Mouse (Mus musculus): ENCODE data around the gene Trim10. TPM values are rescaled to one million over a fixed set of nuclear protein-coding genes. Genes with fewer than 3 reads are reported as not detected.

Trim10 gene
- polyA plus RNA-seq, 1 experiment from 2014 or later = 8.4 TPM

DNA sequence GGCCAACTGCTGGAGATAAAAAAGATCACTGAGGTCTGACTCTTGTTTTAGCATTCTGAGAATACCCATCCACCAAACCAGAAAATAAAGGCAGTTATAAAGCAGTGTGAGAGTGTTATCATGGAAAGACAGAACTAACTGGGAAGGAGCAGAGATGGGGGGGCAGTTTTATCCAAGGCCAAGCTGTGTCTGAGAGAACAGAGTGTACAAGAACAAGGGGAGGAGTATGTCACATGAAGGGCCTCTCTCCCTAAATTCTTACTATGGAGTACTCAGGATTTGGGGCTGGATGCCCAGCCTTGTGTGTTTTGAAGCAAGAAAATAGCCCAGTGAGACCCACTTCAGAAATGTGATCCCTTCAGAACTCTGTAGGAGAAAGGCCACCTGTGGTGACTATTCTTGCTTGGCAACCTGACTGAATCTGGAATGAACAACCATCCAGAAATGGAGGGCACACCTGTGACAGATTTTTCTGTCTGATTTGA is 28.4 kb upstream of the Trim10 start:
- H3K27me3 ChIP-seq = no peaks in the 10 kb centered on the region
- H3K4me2 ChIP-seq (replicated peaks) = no peak overlapping the region
- no peak overlapping the region for H3K9ac ChIP-seq
- H3K27ac ChIP-seq = no peak overlapping the region
- H3K4me3 ChIP-seq = no peak overlapping the region
- no peaks in the 10 kb centered on the region for H3K9me3 ChIP-seq (replicated peaks)
- peaks cover 16% of the 10 kb centered on the region for H3K4me1 ChIP-seq
- no peak for ATAC-seq (ENCODE audit: low FRiP score)
- H3K36me3 ChIP-seq = no peaks in the 10 kb centered on the region

DNA sequence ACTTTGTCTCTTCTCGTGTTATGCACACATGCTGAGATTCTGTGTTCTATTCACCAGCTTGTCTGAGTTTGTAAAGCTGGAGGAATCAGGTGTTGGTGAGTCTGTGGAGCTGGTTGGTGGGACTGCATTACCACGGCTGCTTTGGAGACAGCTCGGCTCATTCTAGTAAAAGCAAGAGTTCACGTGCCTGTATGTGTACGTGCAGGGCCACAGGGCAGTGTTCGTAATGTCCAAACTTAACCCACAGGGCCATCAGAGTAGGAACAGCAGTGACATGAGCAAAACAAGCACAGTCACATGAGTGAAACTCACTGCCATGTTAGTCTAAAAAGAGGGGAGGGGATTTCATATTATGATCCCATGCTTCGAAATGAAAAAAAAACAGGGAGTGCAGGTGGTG is 25.7 kb upstream of the Trim10 start:
- Histone ChIP-seq H3K4me3 (no peak overlapping the region), H3K4me1 (0 out of 2 replicates have a peak, but pooled peaks cover 2% of the 10 kb centered on the region), H3K27ac (no peak overlapping the region), H3K27me3 (no peaks in the 10 kb centered on the region), H3K36me3 (no peaks in the 10 kb centered on the region), H3K9ac (no peak overlapping the region), H3K4me2 (replicated peaks) (no peak overlapping the region), H3K9me3 (replicated peaks) (no peaks in the 10 kb centered on the region)
- no peak for ATAC-seq (ENCODE audit: low FRiP score)
- WGBS = 80% methylated on average over 7 of the region's 7 CpGs

DNA sequence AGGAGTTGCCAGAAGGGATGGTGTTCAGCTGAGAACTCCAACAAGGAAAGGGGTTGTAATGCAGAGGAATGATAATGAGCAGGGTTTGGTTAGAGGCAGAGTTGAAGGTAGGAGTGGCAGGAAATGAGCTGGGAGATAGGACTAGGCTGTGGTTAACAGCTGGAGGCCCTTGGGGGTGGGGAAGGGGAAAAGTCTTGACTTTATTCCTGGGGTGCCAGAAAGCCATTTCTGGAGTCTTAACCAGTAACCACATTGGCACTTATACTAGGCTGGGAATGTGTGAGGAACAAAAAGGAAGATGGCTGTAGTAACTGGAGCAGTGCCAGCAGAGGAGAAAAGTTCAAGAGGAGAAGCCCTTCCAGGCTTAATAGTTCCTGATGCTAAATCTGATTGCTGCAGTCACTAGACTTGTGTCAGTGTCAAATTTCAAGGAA is 25.1 kb upstream of the Trim10 start:
- Histone ChIP-seq H3K4me3 (no peak overlapping the region), H3K4me2 (replicated peaks) (no peak overlapping the region), H3K9me3 (replicated peaks) (no peaks in the 10 kb centered on the region), H3K9ac (no peak overlapping the region), H3K27me3 (no peaks in the 10 kb centered on the region), H3K4me1 (0 out of 2 replicates have a peak, but pooled peaks cover 2% of the 10 kb centered on the region), H3K36me3 (no peaks in the 10 kb centered on the region), H3K27ac (no peak overlapping the region)
- ATAC-seq (ENCODE audit: low FRiP score) = no peak

DNA sequence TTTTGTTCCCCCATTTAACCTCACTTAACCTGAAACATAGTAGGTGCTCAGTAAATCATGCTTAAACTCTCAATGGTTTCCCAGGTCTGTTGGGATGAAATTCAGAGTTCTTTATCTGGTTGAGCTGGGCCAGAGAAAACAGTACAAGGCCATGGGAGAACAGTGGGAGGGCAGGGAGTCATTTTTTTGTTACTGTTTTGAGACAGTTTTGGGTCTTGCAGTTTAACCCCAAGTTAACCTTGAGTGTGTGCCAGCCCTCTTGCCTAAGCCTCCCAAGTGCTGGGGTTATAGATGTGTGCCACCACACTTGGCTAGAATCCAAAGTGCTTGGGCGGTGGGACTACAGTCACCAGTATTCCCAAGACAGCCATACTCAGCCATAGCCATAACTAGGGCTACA is 24.6 kb upstream of the Trim10 start:
- Histone ChIP-seq H3K27me3 (no peaks in the 10 kb centered on the region), H3K4me2 (replicated peaks) (no peak overlapping the region), H3K9ac (no peak overlapping the region), H3K36me3 (no peaks in the 10 kb centered on the region), H3K4me1 (0 out of 2 replicates have a peak, but pooled peaks cover 2% of the 10 kb centered on the region), H3K9me3 (replicated peaks) (no peaks in the 10 kb centered on the region), H3K27ac (no peak overlapping the region), H3K4me3 (no peak overlapping the region)
- 83% methylated on average over 1 of the region's 1 CpGs for WGBS
- no peak for ATAC-seq (ENCODE audit: low FRiP score)

DNA sequence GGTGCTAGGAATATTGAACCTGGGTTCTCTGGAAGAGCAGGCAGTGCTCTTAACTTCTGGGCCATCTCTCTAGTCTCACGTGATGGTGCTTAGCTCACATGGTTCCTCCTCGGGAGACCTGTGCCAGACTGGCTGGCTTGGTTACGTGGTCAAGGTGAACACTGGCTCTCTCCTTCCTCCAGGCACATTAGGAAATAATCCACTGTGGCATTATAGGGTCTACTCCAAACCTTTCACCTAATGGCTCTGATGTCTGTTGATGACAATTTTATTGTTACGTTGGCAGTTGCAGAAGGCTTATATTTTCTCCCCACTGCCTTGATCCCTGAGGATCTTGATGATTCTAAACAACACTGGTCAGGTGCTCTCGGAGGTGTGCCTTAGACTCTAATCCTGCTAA is 20.5 kb upstream of the Trim10 start:
- Histone ChIP-seq H3K4me1 (0 out of 2 replicates have a peak, but pooled peaks cover 2% of the 10 kb centered on the region), H3K4me3 (no peak overlapping the region), H3K27ac (no peak overlapping the region), H3K4me2 (replicated peaks) (no peak overlapping the region), H3K9ac (no peak overlapping the region), H3K27me3 (no peaks in the 10 kb centered on the region), H3K9me3 (replicated peaks) (no peaks in the 10 kb centered on the region), H3K36me3 (peaks cover 32% of the 10 kb centered on the region)
- 89% methylated on average over 5 of the region's 5 CpGs for WGBS
- no peak for ATAC-seq (ENCODE audit: low FRiP score)

DNA sequence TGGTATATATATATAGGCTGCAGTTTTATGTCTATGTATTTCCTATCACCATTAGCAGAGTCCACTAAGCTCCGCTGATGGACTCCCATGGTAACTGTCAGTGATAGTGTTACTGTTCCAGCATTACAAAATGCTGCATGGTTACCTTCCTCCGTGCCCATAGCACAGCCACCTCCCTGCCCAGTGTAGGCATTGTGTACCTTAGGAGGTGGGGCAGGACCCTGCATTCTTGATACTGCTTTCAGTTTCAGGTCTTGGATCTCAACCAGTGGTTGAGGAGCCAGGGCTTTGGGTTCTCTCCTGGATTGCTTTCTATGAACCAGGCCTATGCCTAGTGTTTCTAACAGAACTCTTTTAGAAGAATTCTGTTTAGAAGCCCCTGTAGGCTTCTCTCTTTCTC is 19.4 kb upstream of the Trim10 start:
- ATAC-seq (ENCODE audit: low FRiP score) = no peak
- Histone ChIP-seq H3K4me1 (no peaks in the 10 kb centered on the region), H3K4me2 (replicated peaks) (no peak overlapping the region), H3K27ac (no peak overlapping the region), H3K9ac (no peak overlapping the region), H3K36me3 (peaks cover 43% of the 10 kb centered on the region), H3K9me3 (replicated peaks) (no peaks in the 10 kb centered on the region), H3K4me3 (no peak overlapping the region), H3K27me3 (no peaks in the 10 kb centered on the region)
- WGBS = 92% methylated on average over 2 of the region's 2 CpGs

DNA sequence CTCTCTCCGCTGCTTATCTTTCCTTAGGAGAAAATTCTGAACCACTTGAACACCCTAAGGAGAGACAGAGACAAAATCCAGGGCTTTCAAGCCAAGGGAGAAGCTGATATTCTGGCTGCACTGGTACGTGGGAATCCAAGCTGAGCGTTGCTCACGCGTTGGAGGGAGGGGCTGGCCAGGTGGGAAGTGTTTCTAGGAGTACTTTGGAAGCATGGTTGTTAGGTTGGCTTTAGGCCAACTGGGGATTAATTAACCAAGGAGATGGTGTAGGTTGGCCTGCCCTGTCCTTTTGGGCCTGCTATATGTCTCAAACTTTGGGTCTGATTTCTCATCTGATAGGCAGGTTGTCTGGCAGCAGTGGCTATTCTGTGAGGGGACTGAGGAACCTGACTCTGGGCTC is 18.2 kb upstream of the Trim10 start:
- peaks cover 54% of the 10 kb centered on the region for H3K36me3 ChIP-seq

DNA sequence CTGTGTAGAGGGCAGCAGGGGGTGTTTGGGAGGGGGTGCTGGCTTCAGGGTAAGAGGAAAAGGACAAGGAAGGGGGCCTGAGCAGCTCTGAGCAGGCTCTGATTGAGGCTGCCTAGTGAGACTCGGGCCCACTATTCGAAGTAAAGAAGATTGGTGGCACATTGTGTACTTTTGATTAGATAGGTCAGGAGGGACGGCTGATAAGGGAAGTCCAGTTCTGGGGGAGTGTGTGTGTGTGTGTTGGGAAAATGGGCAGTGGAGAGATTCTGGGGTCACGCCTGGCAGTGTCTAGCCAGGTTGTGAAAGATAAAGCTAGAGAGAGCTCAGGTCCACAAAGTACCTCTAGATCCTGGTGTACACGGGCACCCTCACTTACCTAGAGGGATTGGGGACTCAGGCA is 17.7 kb upstream of the Trim10 start:
- WGBS = 90% methylated on average over 5 of the region's 5 CpGs
- no peaks in the 10 kb centered on the region for H3K9me3 ChIP-seq (replicated peaks)
- ATAC-seq (ENCODE audit: low FRiP score) = no peak

More for the DNA sequence above, 18.2 kb upstream of the Trim10 start:
- Histone ChIP-seq H3K27me3 (no peaks in the 10 kb centered on the region), H3K4me1 (no peaks in the 10 kb centered on the region), H3K9me3 (replicated peaks) (no peaks in the 10 kb centered on the region), H3K4me2 (replicated peaks) (no peak overlapping the region), H3K27ac (no peak overlapping the region), H3K9ac (no peak overlapping the region), H3K4me3 (no peak overlapping the region)
- 94% methylated on average over 5 of the region's 5 CpGs for WGBS
- ATAC-seq (ENCODE audit: low FRiP score) = no peak

DNA sequence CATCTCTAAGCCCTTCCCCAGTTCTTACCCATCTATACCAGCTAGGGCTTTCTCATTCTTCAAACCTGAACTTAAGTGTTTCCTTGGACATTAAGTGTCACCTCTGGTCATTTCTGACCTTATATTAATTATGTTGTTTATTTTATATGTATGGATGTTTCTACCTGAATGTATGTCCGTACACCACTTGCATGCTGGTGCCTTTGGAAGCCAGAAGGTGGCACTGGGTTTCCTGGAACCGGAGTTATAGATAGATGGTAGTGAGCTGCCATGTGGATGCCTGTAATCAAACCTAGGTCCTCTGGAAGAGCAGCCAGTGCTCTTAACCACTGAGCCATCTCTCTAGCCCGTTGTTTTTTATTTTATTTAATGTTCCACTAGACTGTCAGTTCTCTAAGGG is 13.9 kb upstream of the Trim10 start:
- Histone ChIP-seq H3K27me3 (no peaks in the 10 kb centered on the region), H3K4me3 (no peak overlapping the region), H3K36me3 (peaks cover 89% of the 10 kb centered on the region), H3K4me1 (no peaks in the 10 kb centered on the region), H3K27ac (no peak overlapping the region), H3K9me3 (replicated peaks) (no peaks in the 10 kb centered on the region), H3K9ac (no peak overlapping the region), H3K4me2 (replicated peaks) (no peak overlapping the region)
- WGBS = 95% methylated on average over 3 of the region's 3 CpGs
- no peak for ATAC-seq (ENCODE audit: low FRiP score)

More for the DNA sequence above, 17.7 kb upstream of the Trim10 start:
- H3K4me1 ChIP-seq = no peaks in the 10 kb centered on the region
- H3K4me3 ChIP-seq = no peak overlapping the region
- H3K9ac ChIP-seq = no peak overlapping the region
- no peak overlapping the region for H3K27ac ChIP-seq
- no peaks in the 10 kb centered on the region for H3K27me3 ChIP-seq
- H3K4me2 ChIP-seq (replicated peaks) = no peak overlapping the region
- H3K36me3 ChIP-seq = peaks cover 58% of the 10 kb centered on the region

DNA sequence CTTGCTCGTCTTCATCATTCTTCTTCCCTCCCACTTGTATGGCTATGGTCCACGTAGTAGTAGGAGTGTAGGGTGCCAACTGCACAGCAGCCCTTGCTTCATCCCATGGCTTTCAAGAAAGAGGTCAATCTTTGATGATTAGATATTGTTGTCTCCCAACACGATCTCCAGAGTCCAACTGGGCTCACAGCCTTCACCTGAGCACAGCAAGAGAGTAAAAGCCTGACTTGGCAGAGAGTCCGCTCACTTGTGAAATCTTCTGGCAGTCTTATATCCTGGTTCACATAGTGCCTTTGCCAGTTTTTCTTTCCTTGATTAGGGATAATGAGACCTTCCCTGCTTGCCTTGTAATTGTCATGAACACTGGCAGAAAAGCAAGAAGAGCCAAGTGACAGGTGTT is 13.1 kb upstream of the Trim10 start:
- H3K36me3 ChIP-seq = peaks cover 82% of the 10 kb centered on the region
- WGBS = 97% methylated on average over 4 of the region's 4 CpGs
- H3K9ac ChIP-seq = no peak overlapping the region

DNA sequence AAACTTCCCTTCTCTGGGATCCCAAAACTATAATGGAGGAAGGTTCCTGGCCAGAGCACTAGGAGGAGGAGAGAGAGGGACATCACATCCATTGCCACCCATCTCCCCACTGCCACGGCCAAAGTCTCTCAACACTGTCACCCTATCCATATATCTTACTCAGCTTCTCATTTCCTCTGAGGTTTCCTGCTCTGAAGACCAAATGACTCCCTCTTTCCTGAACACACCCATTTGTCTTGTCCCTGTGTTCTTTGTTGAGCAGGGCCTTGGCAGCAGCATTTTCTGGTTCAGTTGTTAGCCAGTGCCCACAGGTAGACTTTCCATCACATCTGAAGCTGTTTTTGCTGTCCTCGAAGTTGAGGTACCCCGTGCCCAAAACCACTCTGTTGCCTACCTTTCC is 11.2 kb upstream of the Trim10 start:
- Histone ChIP-seq H3K4me2 (replicated peaks) (no peak overlapping the region), H3K9me3 (replicated peaks) (no peaks in the 10 kb centered on the region), H3K27me3 (no peaks in the 10 kb centered on the region), H3K4me3 (no peak overlapping the region), H3K9ac (no peak overlapping the region), H3K27ac (no peak overlapping the region), H3K36me3 (peaks cover 64% of the 10 kb centered on the region), H3K4me1 (no peaks in the 10 kb centered on the region)
- ATAC-seq (ENCODE audit: low FRiP score) = no peak
- 98% methylated on average over 3 of the region's 3 CpGs for WGBS

More for the DNA sequence above, 13.1 kb upstream of the Trim10 start:
- Histone ChIP-seq H3K9me3 (replicated peaks) (no peaks in the 10 kb centered on the region), H3K4me1 (no peaks in the 10 kb centered on the region), H3K27me3 (no peaks in the 10 kb centered on the region), H3K4me2 (replicated peaks) (no peak overlapping the region), H3K27ac (no peak overlapping the region), H3K4me3 (no peak overlapping the region)
- no peak for ATAC-seq (ENCODE audit: low FRiP score)

DNA sequence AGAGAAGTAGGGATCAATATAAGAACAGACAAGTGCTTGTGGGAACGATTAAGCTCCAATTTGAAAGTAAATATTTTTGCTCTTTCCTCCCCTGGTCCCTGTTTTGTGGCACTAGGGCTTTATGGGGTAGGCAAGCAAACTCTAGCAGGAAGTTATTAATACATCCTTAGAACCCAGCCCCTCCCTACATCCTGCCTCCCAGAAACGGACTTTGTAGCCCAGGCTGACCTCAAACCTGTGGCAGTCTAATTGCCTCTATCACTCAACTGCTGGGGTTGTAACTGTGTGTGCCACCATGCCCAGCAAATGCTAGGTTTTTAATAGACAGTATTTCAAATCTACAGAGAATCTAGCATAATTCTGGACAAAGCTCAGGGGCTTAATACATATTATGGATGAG is 7.7 kb upstream of the Trim10 start:
- ATAC-seq (ENCODE audit: low FRiP score) = no peak
- peaks cover 30% of the 10 kb centered on the region for H3K36me3 ChIP-seq
- H3K9me3 ChIP-seq (replicated peaks) = no peaks in the 10 kb centered on the region
- peaks cover 5% of the 10 kb centered on the region for H3K27me3 ChIP-seq
- H3K4me2 ChIP-seq (replicated peaks) = no peak overlapping the region
- 64% methylated on average over 2 of the region's 2 CpGs for WGBS
- no peak overlapping the region for H3K9ac ChIP-seq
- H3K4me3 ChIP-seq = no peak overlapping the region
- no peak overlapping the region for H3K27ac ChIP-seq
- H3K4me1 ChIP-seq = 0 out of 2 replicates have a peak, but pooled peaks cover under 1% of the 10 kb centered on the region

DNA sequence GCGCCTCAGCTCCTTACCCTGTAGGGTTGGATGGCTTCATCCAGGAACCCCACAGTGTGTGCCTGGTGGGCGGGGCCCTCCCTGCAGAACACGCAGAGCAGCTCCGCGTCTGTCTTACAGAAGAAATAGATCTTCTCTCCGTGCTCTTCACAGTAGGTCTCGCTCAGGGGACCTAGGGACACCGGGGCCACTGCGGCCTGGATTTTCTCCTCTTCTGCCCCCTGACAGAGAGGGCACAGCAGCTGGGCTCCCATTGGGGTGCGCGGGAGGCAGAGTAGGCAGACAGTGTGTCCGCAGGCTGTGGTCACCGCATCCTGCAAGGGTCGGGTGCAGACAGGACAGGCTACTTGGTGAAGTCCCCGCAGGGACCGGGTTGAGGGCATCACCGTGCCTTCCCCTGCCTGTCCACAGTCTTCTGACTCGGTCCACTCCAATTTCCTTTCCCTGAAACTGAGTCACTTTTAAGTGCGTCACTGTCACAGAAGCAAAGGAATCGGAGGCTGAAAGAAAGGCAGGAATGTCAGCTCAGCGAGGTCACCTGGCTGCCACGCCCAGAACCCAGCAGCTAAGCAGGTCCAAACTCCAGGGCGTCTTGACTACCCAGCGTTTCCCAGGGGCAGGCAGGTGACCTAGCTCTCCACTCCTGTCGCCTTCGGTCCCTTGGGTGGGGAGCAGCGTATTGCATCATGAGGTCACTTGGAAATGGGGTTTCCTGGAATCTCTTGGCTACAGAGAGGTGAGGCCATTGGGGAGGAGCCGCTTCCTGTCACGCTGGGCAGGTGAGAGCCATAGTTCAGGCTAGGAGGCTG is 2.5 kb upstream of the Trim10 start, which contains the start of gene Trim15:
TSS of gene Trim15 (minus strand) at position 492 of the 809 bp plus-strand sequence.
- H3K4me3 ChIP-seq = peak within 1 kb of the TSS; percentile 13; the same call in 1 of the 2 replicates
- H3K36me3 ChIP-seq = no peaks in the 10 kb centered on the region
- H3K4me1 ChIP-seq = 0 out of 2 replicates have a peak, but pooled peaks cover 7% of the 10 kb centered on the region
- 16% methylated on average over 29 of the region's 29 CpGs for WGBS
- ATAC-seq (ENCODE audit: low FRiP score) = no peak
- H3K9me3 ChIP-seq (replicated peaks) = no peaks in the 10 kb centered on the region
- peak within 1 kb of the TSS; percentile 44 for H3K4me2 ChIP-seq (replicated peaks)
- H3K27ac ChIP-seq = no peak within 1 kb of the TSS
- H3K27me3 ChIP-seq = peaks cover 17% of the 10 kb centered on the region
- 0 out of 2 replicates have a peak within 1 kb of the TSS, but pooled peaks have one; percentile 2 for H3K9ac ChIP-seq

Data from hindbrain, embryonic 12.5 days (tissue).